Mouse (Mus musculus) midbrain, postnatal 0 days (tissue): ENCODE measurements at regions not wholly inside any gene's neighbourhood (a gene's known extent, or its start where the extent isn't known, plus 50 kb on each side); places are given as distances from the start of the nearest gene placed in this dataset.

Experiments
- ATAC-seq: fragments of 200-750 bp; cut with Nextera tagmentation; 2 replicates; pipeline ENCODE4 v1.8.0; 2017; ENCODE audit warnings: moderate number of reproducible peaks, mild to moderate bottlenecking, moderate TSS enrichment, moderate library complexity; ENCODE audit not compliant: low FRiP score
- DNase-seq: peaks from one replicate; pipeline ENCODE4 v3.0.0-alpha.2; 2015; ENCODE audit warnings: low spot score
- H3K27ac ChIP-seq: fragments of 300-500 bp; sonication (generic); 2 replicates; pipeline ENCODE4 v1.5.1; 2014; ENCODE audit warnings: low read depth, mild to moderate bottlenecking, low read length, mixed read lengths
- H3K27me3 ChIP-seq: fragments of 300-500 bp; sonication (generic); 2 replicates; pipeline ENCODE4 v1.6.1; 2014; ENCODE audit warnings: low read length, control low read depth, mixed read lengths; ENCODE audit not compliant: insufficient read depth
- H3K36me3 ChIP-seq: fragments of 300-500 bp; sonication (generic); 2 replicates; pipeline ENCODE4 v1.6.1; 2014; ENCODE audit warnings: low read length, control low read depth, mixed read lengths; ENCODE audit not compliant: insufficient read depth
- H3K4me1 ChIP-seq: fragments of 300-500 bp; sonication (generic); 2 replicates; pipeline ENCODE4 v1.6.1; 2014; ENCODE audit warnings: mild to moderate bottlenecking, control low read depth, antibody characterized with exemption, low read length, mixed read lengths; ENCODE audit not compliant: insufficient read depth
- H3K4me2 ChIP-seq: fragments of 300-500 bp; sonication (generic); 2 replicates; pipeline ENCODE4 v1.6.1; 2014; ENCODE audit warnings: low read depth, mild to moderate bottlenecking, low read length, mixed read lengths; ENCODE audit not compliant: poor library complexity, severe bottlenecking
- H3K4me3 ChIP-seq: fragments of 300-500 bp; sonication (generic); 2 replicates; pipeline ENCODE4 v1.5.1; 2014; ENCODE audit warnings: low read depth, mild to moderate bottlenecking, low read length, moderate library complexity
- H3K9ac ChIP-seq: fragments of 300-500 bp; sonication (generic); replicated peaks from 2 replicates; pipeline ENCODE4 v1.6.1; 2014; ENCODE audit warnings: mild to moderate bottlenecking, low read length, moderate library complexity, mixed read lengths; ENCODE audit not compliant: poor library complexity, severe bottlenecking
- H3K9me3 ChIP-seq: fragments of 300-500 bp; sonication (generic); 2 replicates; pipeline ENCODE4 v1.6.1; 2016; ENCODE audit warnings: low read length, control low read depth
- CTCF ChIP-seq: IDR thresholded peaks from 2 replicates; pipeline ENCODE4 v1.5.1; 2016; ENCODE audit warnings: antibody characterized with exemption, mild to moderate bottlenecking
- WGBS: fragments of 180-500 bp; shearing (Covaris S2); extraction: QIAGEN DNeasy Blood & Tissue Kit; methylation state at CpG from one replicate; pipeline ENCODE4 v1.1.7; 2014; 5-methylcytosine and 5-hydroxymethylcytosine counted together

GRCm38 (mm10) chr14:98772080-98772479 is 222.0 kb downstream of the Rpl36a-ps1 start:
- Histone ChIP-seq H3K27ac (no peak overlapping the region), H3K27me3 (no peaks in the 10 kb centered on the region), H3K4me1 (no peaks in the 10 kb centered on the region), H3K9ac (no peak overlapping the region), H3K4me2 (no peak overlapping the region), H3K36me3 (no peaks in the 10 kb centered on the region), H3K4me3 (no peak overlapping the region), H3K9me3 (no peaks in the 10 kb centered on the region)
- no peak for ATAC-seq
- no peak for TF ChIP-seq CTCF
- DNase-seq = no peak
- 91% methylated on average over 4 of the region's 4 CpGs for WGBS

- 77% methylated on average over 2 of the region's 2 CpGs for WGBS
Measured at GRCm38 (mm10) chr14:98768845-98769244, 225.3 kb downstream of the Rpl36a-ps1 start.

DNA sequence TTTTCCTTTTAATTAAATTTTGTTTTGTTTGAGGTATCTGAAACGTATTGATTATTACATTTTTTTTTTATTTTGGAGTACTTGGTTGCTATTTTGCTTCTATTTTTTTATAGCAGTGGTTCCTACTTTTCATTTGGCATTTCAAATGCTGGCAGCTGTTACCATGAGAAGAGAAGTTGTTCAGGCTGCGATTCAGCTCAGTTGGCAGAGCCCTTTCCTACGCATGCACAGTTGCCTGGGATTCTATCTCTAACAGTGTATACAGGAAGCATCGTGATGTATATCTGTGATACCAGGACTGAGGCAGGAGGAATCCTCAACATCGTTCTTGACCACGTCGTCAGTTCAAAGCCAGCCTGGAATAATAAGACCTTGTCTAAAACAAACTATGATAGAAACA is 226.6 kb downstream of the Rpl36a-ps1 start:
- H3K27ac ChIP-seq = no peak overlapping the region
- H3K4me3 ChIP-seq = no peak overlapping the region
- DNase-seq = no peak
- 86% methylated on average over 7 of the region's 7 CpGs for WGBS
- H3K36me3 ChIP-seq = no peaks in the 10 kb centered on the region
- H3K27me3 ChIP-seq = no peaks in the 10 kb centered on the region
- no peaks in the 10 kb centered on the region for H3K4me1 ChIP-seq
- no peak for TF ChIP-seq CTCF
- H3K9ac ChIP-seq = no peak overlapping the region
- H3K4me2 ChIP-seq = no peak overlapping the region
- no peak for ATAC-seq
- H3K9me3 ChIP-seq = no peaks in the 10 kb centered on the region

More at GRCm38 (mm10) chr14:98768845-98769244, 225.3 kb downstream of the Rpl36a-ps1 start:
- no peaks in the 10 kb centered on the region for H3K9me3 ChIP-seq
- ATAC-seq (no peak), DNase-seq (no peak)
- no peak overlapping the region for H3K27ac ChIP-seq
- H3K4me2 ChIP-seq = no peak overlapping the region
- H3K9ac ChIP-seq = no peak overlapping the region
- no peak overlapping the region for H3K4me3 ChIP-seq
- H3K27me3 ChIP-seq = no peaks in the 10 kb centered on the region
- no peaks in the 10 kb centered on the region for H3K4me1 ChIP-seq
- no peak for TF ChIP-seq CTCF
- H3K36me3 ChIP-seq = no peaks in the 10 kb centered on the region

GRCm38 (mm10) chr14:98765358-98765757 is 228.8 kb downstream of the Rpl36a-ps1 start:
- no peaks in the 10 kb centered on the region for H3K36me3 ChIP-seq
- no peak for DNase-seq
- H3K9ac ChIP-seq = no peak overlapping the region
- no peak for TF ChIP-seq CTCF
- no peaks in the 10 kb centered on the region for H3K27me3 ChIP-seq
- H3K4me1 ChIP-seq = no peaks in the 10 kb centered on the region
- no peaks in the 10 kb centered on the region for H3K9me3 ChIP-seq
- H3K4me3 ChIP-seq = no peak overlapping the region
- no peak for ATAC-seq
- H3K27ac ChIP-seq = no peak overlapping the region
- no peak overlapping the region for H3K4me2 ChIP-seq

DNA sequence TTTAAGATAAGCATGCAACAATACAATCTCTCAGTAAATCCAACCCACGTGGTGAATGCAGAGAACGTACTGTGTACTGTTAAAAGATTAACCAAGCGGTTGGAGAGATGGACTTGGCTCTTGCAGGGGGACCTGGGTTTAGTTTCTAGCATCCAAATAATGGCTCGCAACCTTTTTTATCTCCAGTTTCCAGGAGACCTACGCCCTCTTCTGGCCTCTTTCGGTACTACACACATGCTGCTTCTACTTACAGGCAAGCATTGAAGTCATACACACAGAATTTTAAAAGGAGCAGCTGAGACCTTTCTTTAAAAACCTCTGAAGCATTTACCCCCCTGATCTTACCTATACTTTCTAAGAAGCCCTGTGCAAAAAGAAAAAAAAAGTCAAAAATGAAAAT is 243.4 kb downstream of the Rpl36a-ps1 start:
- no peak overlapping the region for H3K4me2 ChIP-seq
- no peaks in the 10 kb centered on the region for H3K36me3 ChIP-seq
- 95% methylated on average over 6 of the region's 6 CpGs for WGBS
- no peak overlapping the region for H3K4me3 ChIP-seq
- no peak overlapping the region for H3K27ac ChIP-seq
- no peak for DNase-seq
- no peaks in the 10 kb centered on the region for H3K4me1 ChIP-seq
- ATAC-seq = no peak
- H3K27me3 ChIP-seq = no peaks in the 10 kb centered on the region
- no peak overlapping the region for H3K9ac ChIP-seq
- TF ChIP-seq CTCF = peak; percentile 24
- no peaks in the 10 kb centered on the region for H3K9me3 ChIP-seq

DNA sequence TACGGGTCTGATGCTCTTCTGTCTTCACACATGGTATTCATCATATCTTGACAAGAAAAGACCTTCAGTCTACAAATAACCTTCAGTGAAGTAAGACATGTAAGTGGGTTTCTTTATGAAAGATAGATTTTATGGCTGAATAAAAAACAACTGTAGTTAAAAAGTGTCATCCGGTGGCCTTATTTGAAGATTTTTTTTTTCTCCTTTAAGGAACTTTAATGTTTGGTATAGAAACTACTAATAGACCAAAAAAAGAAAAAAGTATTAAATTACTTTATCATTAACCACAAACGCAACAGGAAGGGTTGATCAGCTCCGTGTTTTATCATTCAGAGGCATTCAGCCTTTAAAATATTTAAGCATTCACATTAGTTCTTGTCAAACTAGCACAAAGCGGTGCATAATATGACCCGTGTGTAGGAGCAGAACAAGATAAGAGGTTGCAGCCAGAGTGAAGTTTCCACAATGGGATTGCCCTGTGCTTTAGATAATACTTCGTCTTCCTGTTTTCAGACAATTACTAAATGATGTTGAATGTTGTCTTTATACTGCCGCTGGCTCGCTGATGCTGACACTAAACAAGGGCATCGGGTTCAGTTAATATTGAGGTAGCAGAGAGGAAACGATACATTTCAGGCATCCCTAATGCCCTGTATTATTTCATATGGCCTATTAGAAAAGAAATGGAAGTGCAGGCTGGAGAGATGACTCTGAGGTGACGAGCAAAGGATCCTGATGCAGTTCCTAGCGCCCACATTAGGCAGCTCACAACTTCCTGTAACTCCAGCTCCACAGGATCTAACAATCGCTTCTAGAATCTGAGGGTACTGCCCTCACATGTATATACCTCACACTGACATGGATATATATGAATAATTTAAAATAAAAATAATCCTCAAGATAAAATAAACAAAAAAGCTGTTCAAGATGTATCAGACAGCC is 244.8 kb downstream of the Rpl36a-ps1 start:
- 89% methylated on average over 14 of the region's 14 CpGs for WGBS
- no peaks in the 10 kb centered on the region for H3K36me3 ChIP-seq
- ATAC-seq = no peak

More for the DNA sequence above, 244.8 kb downstream of the Rpl36a-ps1 start:
- no peak overlapping the region for H3K27ac ChIP-seq
- H3K9ac ChIP-seq = no peak overlapping the region
- no peak overlapping the region for H3K4me3 ChIP-seq
- H3K4me2 ChIP-seq = no peak overlapping the region
- TF ChIP-seq CTCF = no peak
- no peaks in the 10 kb centered on the region for H3K27me3 ChIP-seq
- DNase-seq = no peak
- no peaks in the 10 kb centered on the region for H3K4me1 ChIP-seq
- no peaks in the 10 kb centered on the region for H3K9me3 ChIP-seq
